ENCODE assay signal across 7 mouse cellular contexts in genomic region chr15:77843046-77843445, GRCm38 (mm10). TPM values are rescaled to one million over a fixed set of nuclear protein-coding genes. Genes with fewer than 3 reads are reported as not detected.
DNase-seq lines count a peak whose midpoint lies in the region; ATAC-seq and TF ChIP-seq lines count a peak whose summit lies in the region.

No protein-coding gene starts in this region.

- H3K9me3 ChIP-seq in lung, postnatal 0 days (ENCODE audit: low read length): no peaks in the 10 kb centered on the region
- H3K9me3 ChIP-seq in forebrain, embryonic 13.5 days (replicated peaks): no peaks in the 10 kb centered on the region
- no peaks in the 10 kb centered on the region for H3K9me3 ChIP-seq in limb, embryonic 15.5 days
- H3K9me3 ChIP-seq in stomach, postnatal 0 days (ENCODE audit: control insufficient read depth, low read length): no peaks in the 10 kb centered on the region

- H3K4me2 ChIP-seq in lung, postnatal 0 days (replicated peaks; ENCODE audit: low read depth, low read length): peak overlapping the region; percentile 55; the same call in 1 of the 2 replicates
- peak overlapping the region; percentile 63 for H3K4me2 ChIP-seq in forebrain, embryonic 13.5 days
- H3K4me2 ChIP-seq in limb, embryonic 15.5 days: peak overlapping the region; percentile 52; the same call in 1 of the 2 replicates
- peak overlapping the region; percentile 54 for H3K4me2 ChIP-seq in stomach, postnatal 0 days (replicated peaks; ENCODE audit: low read depth)

- TF ChIP-seq EP300 in lung, postnatal 0 days (IDR thresholded peaks at IDR 0.05): no peak
- TF ChIP-seq EP300 in stomach, postnatal 0 days (optimal IDR thresholded peaks at IDR 0.05): no peak

- H3K4me1 ChIP-seq in lung, postnatal 0 days (ENCODE audit: insufficient read depth, low read depth, low read length): peaks cover 16% of the 10 kb centered on the region; the same call in 1 of the 2 replicates
- H3K4me1 ChIP-seq in lung, adult 2 months (ENCODE audit: control insufficient read depth, insufficient read depth, low read length): peaks cover 15% of the 10 kb centered on the region
- peaks cover 31% of the 10 kb centered on the region for H3K4me1 ChIP-seq in forebrain, embryonic 13.5 days
- H3K4me1 ChIP-seq in limb, embryonic 15.5 days: peaks cover 29% of the 10 kb centered on the region
- peaks cover 7% of the 10 kb centered on the region for H3K4me1 ChIP-seq in stomach, postnatal 0 days (replicated peaks; ENCODE audit: control insufficient read depth, insufficient read depth)

- no peak for ATAC-seq in lung, postnatal 0 days
- ATAC-seq in forebrain, embryonic 13.5 days: no peak
- ATAC-seq in limb, embryonic 15.5 days (ENCODE audit: insufficient number of reproducible peaks, low FRiP score, low TSS enrichment, low read depth): no peak
- ATAC-seq in stomach, postnatal 0 days (ENCODE audit: low FRiP score, low TSS enrichment): no peak

- no peaks in the 10 kb centered on the region for H3K36me3 ChIP-seq in lung, postnatal 0 days (ENCODE audit: insufficient read depth, low read length)
- no peaks in the 10 kb centered on the region for H3K36me3 ChIP-seq in forebrain, embryonic 13.5 days (ENCODE audit: poor library complexity, severe bottlenecking)
- H3K36me3 ChIP-seq in limb, embryonic 15.5 days: no peaks in the 10 kb centered on the region
- H3K36me3 ChIP-seq in stomach, postnatal 0 days (ENCODE audit: control insufficient read depth, insufficient read depth, low read length): no peaks in the 10 kb centered on the region

- peak overlapping the region; percentile 84 for H3K27ac ChIP-seq in lung, postnatal 0 days (ENCODE audit: low read length)
- H3K27ac ChIP-seq in forebrain, embryonic 13.5 days: no peak overlapping the region
- no peak overlapping the region; the same call in 1 of the 2 replicates for H3K27ac ChIP-seq in limb, embryonic 15.5 days
- peak overlapping the region; percentile 30 for H3K27ac ChIP-seq in stomach, postnatal 0 days (replicated peaks)

- no peak overlapping the region for H3K4me3 ChIP-seq in lung, postnatal 0 days (ENCODE audit: low read depth, low read length)
- no peak overlapping the region for H3K4me3 ChIP-seq in lung, adult 2 months (replicated peaks; ENCODE audit: extremely low read depth, low read depth, low read length)
- H3K4me3 ChIP-seq in forebrain, embryonic 13.5 days: no peak overlapping the region
- H3K4me3 ChIP-seq in limb, embryonic 15.5 days: peak overlapping the region; percentile 96
- H3K4me3 ChIP-seq in stomach, postnatal 0 days (ENCODE audit: low read depth, low read length): no peak overlapping the region

- 14% methylated on average over 2 of the region's 2 CpGs for WGBS in lung, postnatal 0 days
- WGBS in lung, adult 2 months: 41% methylated on average over 2 of the region's 2 CpGs
- 43% methylated on average over 2 of the region's 2 CpGs for WGBS in forebrain, embryonic 13.5 days
- WGBS in limb, embryonic 15.5 days: 14% methylated on average over 2 of the region's 2 CpGs
- WGBS in stomach, postnatal 0 days: 17% methylated on average over 2 of the region's 2 CpGs

- no peak for TF ChIP-seq CTCF in lung, postnatal 0 days (IDR thresholded peaks at IDR 0.05)
- no peak for TF ChIP-seq CTCF in lung, adult 2 months (IDR thresholded peaks at IDR 0.05; ENCODE audit: insufficient read depth, low read length)
- no peak for TF ChIP-seq CTCF in stomach, postnatal 0 days (IDR thresholded peaks at IDR 0.05; ENCODE audit: low read depth)

- no peak for TF ChIP-seq POLR2A in lung, adult 2 months (IDR thresholded peaks at IDR 0.05; ENCODE audit: borderline replicate concordance, extremely low read depth, low read depth, low read length)

- no peaks in the 10 kb centered on the region for H3K27me3 ChIP-seq in lung, postnatal 0 days (replicated peaks; ENCODE audit: insufficient read depth, low read length)
- no peaks in the 10 kb centered on the region for H3K27me3 ChIP-seq in forebrain, embryonic 13.5 days
- H3K27me3 ChIP-seq in limb, embryonic 15.5 days: no peaks in the 10 kb centered on the region
- H3K27me3 ChIP-seq in stomach, postnatal 0 days (ENCODE audit: control insufficient read depth, insufficient read depth, low read length): no peaks in the 10 kb centered on the region

- H3K9ac ChIP-seq in lung, postnatal 0 days (replicated peaks; ENCODE audit: low read depth): no peak overlapping the region
- no peak overlapping the region for H3K9ac ChIP-seq in forebrain, embryonic 13.5 days
- H3K9ac ChIP-seq in limb, embryonic 15.5 days: no peak overlapping the region
- no peak overlapping the region for H3K9ac ChIP-seq in stomach, postnatal 0 days (ENCODE audit: low read length)

- no peak for DNase-seq in lung, postnatal 0 days (ENCODE audit: low spot score)
- DNase-seq in lung, adult 2 months: no peak
- DNase-seq in stomach, postnatal 0 days (ENCODE audit: low spot score): no peak
- DNase-seq in right cerebral cortex, postnatal 25 days: no peak
- no peak for DNase-seq in layer of hippocampus, postnatal 10 days (ENCODE audit: low spot score in 2 of 2)

RNA-seq across cellular contexts. Expression of gene Myh9, which starts 1.1 kb away (rescaled TPM):
- 59.3 and 67.3 TPM in 2 replicates for polyA plus RNA-seq in lung, postnatal 0 days (2015; fragmentation: Nextera tagmentation; extraction: Ambion mirVana)
- 133 and 162 TPM in 2 replicates for polyA plus RNA-seq in lung, adult 2 months (2012; rRNA removed)
- 13.4 and 14.4 TPM in 2 replicates for polyA plus RNA-seq in forebrain, embryonic 13.5 days (2015; fragmentation: Nextera tagmentation; extraction: Ambion mirVana)
- polyA plus RNA-seq in limb, embryonic 15.5 days (2015; fragmentation: Nextera tagmentation; extraction: Ambion mirVana): 39.9 and 44.1 TPM in 2 replicates
- 27.9 and 32.9 TPM in 2 replicates for polyA plus RNA-seq in stomach, postnatal 0 days (2015; fragmentation: Nextera tagmentation; extraction: Ambion mirVana)
- 10 to 100 TPM; 65.2 to 75.2 TPM for total RNA-seq in layer of hippocampus, postnatal 10 days (2021)

Comparison
In these comparisons a context has a peak if more than half of its experiments do, and no peak if none do; other contexts are left out.
1. H3K27ac ChIP-seq: peak in lung, postnatal 0 days (single experiment) and stomach, postnatal 0 days (single experiment); none in forebrain, embryonic 13.5 days (single experiment) and limb, embryonic 15.5 days (single experiment).
2. Peak in every context shown above with its lines, with median percentiles within 50 percentile points of each other: H3K4me2 ChIP-seq.